Mouse (Mus musculus) testis, adult 2 months (tissue): Measurements from ENCODE around the gene Ccne1.

Source experiments
- CTCF ChIP-seq: fragments of 200-500 bp; IDR thresholded peaks from 2 replicates; pipeline ENCODE4 v1.5.1; 2012; ENCODE audit warnings: low read depth, mild to moderate bottlenecking, inconsistent platforms, low read length, moderate library complexity; ENCODE audit not compliant: control insufficient read depth, insufficient read depth, insufficient replicate concordance
- POLR2A ChIP-seq: fragments of 200-500 bp; IDR thresholded peaks from 2 replicates; pipeline ENCODE4 v1.6.1; 2012; ENCODE audit warnings: low read depth, mild to moderate bottlenecking, inconsistent platforms, low read length, moderate library complexity; ENCODE audit not compliant: control insufficient read depth

DNA sequence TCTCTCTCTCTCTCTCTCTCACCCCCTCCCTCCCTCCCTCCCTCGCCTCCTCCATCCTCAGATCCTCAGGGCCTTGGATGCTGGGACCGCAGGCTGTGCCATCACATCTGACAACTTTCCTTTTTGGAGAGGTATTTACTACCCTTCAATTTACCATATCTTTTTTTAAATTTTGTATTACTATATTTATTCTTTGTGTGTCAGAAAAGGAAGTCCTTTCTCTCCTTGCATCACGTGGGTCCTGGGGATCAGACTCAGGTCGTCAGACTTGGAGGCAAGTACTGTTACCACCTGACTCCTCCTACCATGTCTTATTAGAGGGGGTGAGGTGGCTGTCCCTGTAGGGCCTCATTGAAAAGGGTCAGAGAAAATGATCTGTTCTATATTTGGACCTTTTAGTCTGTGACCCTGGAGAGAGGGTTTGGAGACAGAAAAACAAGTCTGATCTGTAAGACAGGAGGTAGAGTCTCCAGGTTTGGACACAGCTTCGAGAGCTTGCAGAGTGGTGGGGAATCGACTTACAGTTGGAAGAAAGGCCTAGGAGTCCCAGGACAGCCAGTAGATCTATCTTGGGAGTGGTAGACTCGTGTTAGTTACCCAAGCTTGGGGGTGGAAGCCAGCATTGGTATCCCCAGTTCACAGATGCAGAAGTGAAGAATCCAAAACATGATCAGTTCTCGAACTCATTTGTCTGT lies 47.6 kb downstream of the Ccne1 start:
- TF ChIP-seq CTCF (no peak), POLR2A (no peak)
